Mouse (Mus musculus) kidney, postnatal 0 days (tissue): ENCODE data around the gene Rabepk. TPM values are rescaled to one million over a fixed set of nuclear protein-coding genes. Genes with fewer than 3 reads are reported as not detected.

ENCODE experiments used
- ATAC-seq: fragments of 200-750 bp; cut with Nextera tagmentation; replicated peaks from 2 replicates; pipeline ENCODE4 v1.8.0; 2017; ENCODE audit warnings: low read depth, moderate number of reproducible peaks, moderate TSS enrichment, moderate library complexity; ENCODE audit not compliant: low FRiP score
- DNase-seq: peaks from one replicate; pipeline ENCODE4 v3.0.0-alpha.2; 2016; ENCODE audit warnings: low spot score
- H3K27ac ChIP-seq: fragments of 300-500 bp; sonication (generic); 2 replicates; pipeline ENCODE4 v1.5.1; 2014; ENCODE audit warnings: mild to moderate bottlenecking
- H3K27me3 ChIP-seq: fragments of 300-500 bp; sonication (generic); 2 replicates; pipeline ENCODE4 v1.6.1; 2014; ENCODE audit warnings: low read length, mixed read lengths; ENCODE audit not compliant: insufficient read depth
- H3K36me3 ChIP-seq: fragments of 300-500 bp; sonication (generic); 2 replicates; pipeline ENCODE4 v1.6.1; 2014; ENCODE audit warnings: low read length, mixed read lengths; ENCODE audit not compliant: insufficient read depth
- H3K4me1 ChIP-seq: fragments of 300-500 bp; sonication (generic); replicated peaks from 2 replicates; pipeline ENCODE4 v1.6.1; 2014; ENCODE audit warnings: antibody characterized with exemption, low read length, mixed read lengths; ENCODE audit not compliant: insufficient read depth
- H3K4me2 ChIP-seq: fragments of 300-500 bp; sonication (generic); 2 replicates; pipeline ENCODE4 v1.6.1; 2014; ENCODE audit warnings: mild to moderate bottlenecking, low read length, moderate library complexity, mixed read lengths
- H3K4me3 ChIP-seq: fragments of 300-500 bp; sonication (generic); replicated peaks from 2 replicates; pipeline ENCODE4 v1.5.1; 2014; ENCODE audit warnings: low read depth, low read length
- H3K9ac ChIP-seq: fragments of 300-500 bp; sonication (generic); 2 replicates; pipeline ENCODE4 v1.6.1; 2014; ENCODE audit warnings: low read depth, low read length
- H3K9me3 ChIP-seq: fragments of 300-500 bp; sonication (generic); replicated peaks from 2 replicates; pipeline ENCODE4 v1.6.1; 2016; ENCODE audit warnings: low read length, inconsistent platforms, mixed read lengths
- CTCF ChIP-seq: IDR thresholded peaks from 2 replicates; pipeline ENCODE4 v1.5.1; 2016; ENCODE audit warnings: antibody characterized with exemption, low read depth, mild to moderate bottlenecking, moderate library complexity
- WGBS: fragments of 180-500 bp; shearing (Covaris S2); extraction: QIAGEN DNeasy Blood & Tissue Kit; methylation state at CpG from one replicate; pipeline ENCODE4 v1.1.7; 2014; 5-methylcytosine and 5-hydroxymethylcytosine counted together
- polyA plus RNA-seq: library from polyadenylated mRNA; unstranded; fragments of >200 nt; fragmentation: Nextera tagmentation; extraction: Ambion mirVana; gene quantifications from 2 replicates; pipeline ENCODE4 v1.2.1, GENCODE M21; 2015

The Rabepk gene
- polyA plus RNA-seq, 1 experiment from 2014 or later, result 33.3 TPM

- 88% methylated on average over 4 of the region's 4 CpGs for WGBS
- Histone ChIP-seq H3K4me1 (no peaks in the 10 kb centered on the region), H3K4me3 (no peak overlapping the region), H3K9ac (no peak overlapping the region), H3K36me3 (no peaks in the 10 kb centered on the region), H3K4me2 (no peak overlapping the region), H3K27me3 (no peaks in the 10 kb centered on the region), H3K27ac (no peak overlapping the region), H3K9me3 (no peaks in the 10 kb centered on the region)
- ATAC-seq (no peak), DNase-seq (no peak)
- TF ChIP-seq CTCF, result no peak
These were observed 51.2 kb downstream of the Rabepk start for GRCm38 (mm10) chr2:34748479-34748878.

- WGBS, result 93% methylated on average over 2 of the region's 2 CpGs
- H3K4me1 ChIP-seq, result no peaks in the 10 kb centered on the region
- no peak overlapping the region for H3K4me3 ChIP-seq
- H3K36me3 ChIP-seq, result no peaks in the 10 kb centered on the region
- DNase-seq (no peak), ATAC-seq (no peak)
- no peak for TF ChIP-seq CTCF
- no peak overlapping the region for H3K27ac ChIP-seq
- H3K27me3 ChIP-seq, result no peaks in the 10 kb centered on the region
- H3K9ac ChIP-seq, result no peak overlapping the region
- no peaks in the 10 kb centered on the region for H3K9me3 ChIP-seq
- no peak overlapping the region for H3K4me2 ChIP-seq
These were observed 54.0 kb downstream of the Rabepk start for GRCm38 (mm10) chr2:34745673-34746072.

- no peaks in the 10 kb centered on the region for H3K36me3 ChIP-seq
- H3K4me3 ChIP-seq, result no peak overlapping the region
- ATAC-seq, result no peak
- no peaks in the 10 kb centered on the region for H3K9me3 ChIP-seq
- H3K27ac ChIP-seq, result no peak overlapping the region
- H3K9ac ChIP-seq, result no peak overlapping the region
- H3K4me1 ChIP-seq, result no peaks in the 10 kb centered on the region
- no peak overlapping the region for H3K4me2 ChIP-seq
- 92% methylated on average over 8 of the region's 8 CpGs for WGBS
- TF ChIP-seq CTCF, result no peak
- no peak for DNase-seq
- H3K27me3 ChIP-seq, result no peaks in the 10 kb centered on the region
These were observed 55.2 kb downstream of the Rabepk start for GRCm38 (mm10) chr2:34744476-34744875.

GRCm38 (mm10) chr2:34742675-34743074 lies 57.0 kb downstream of the Rabepk start:
- WGBS, result 88% methylated on average over 8 of the region's 8 CpGs
- no peak overlapping the region for H3K4me3 ChIP-seq
- no peaks in the 10 kb centered on the region for H3K9me3 ChIP-seq
- H3K9ac ChIP-seq, result no peak overlapping the region
- TF ChIP-seq CTCF, result no peak
- DNase-seq (no peak), ATAC-seq (no peak)
- H3K4me2 ChIP-seq, result no peak overlapping the region
- no peak overlapping the region for H3K27ac ChIP-seq
- H3K4me1 ChIP-seq, result no peaks in the 10 kb centered on the region
- H3K36me3 ChIP-seq, result no peaks in the 10 kb centered on the region
- H3K27me3 ChIP-seq, result no peaks in the 10 kb centered on the region

- H3K4me1 ChIP-seq, result no peaks in the 10 kb centered on the region
- H3K27me3 ChIP-seq, result no peaks in the 10 kb centered on the region
- H3K36me3 ChIP-seq, result no peaks in the 10 kb centered on the region
- ATAC-seq (no peak), DNase-seq (no peak)
- H3K9me3 ChIP-seq, result no peaks in the 10 kb centered on the region
- no peak for TF ChIP-seq CTCF
- H3K4me2 ChIP-seq, result no peak overlapping the region
- no peak overlapping the region for H3K9ac ChIP-seq
- 94% methylated on average over 12 of the region's 12 CpGs for WGBS
- H3K4me3 ChIP-seq, result no peak overlapping the region
- H3K27ac ChIP-seq, result no peak overlapping the region
These were observed 58.1 kb downstream of the Rabepk start for GRCm38 (mm10) chr2:34741390-34742159.

GRCm38 (mm10) chr2:34739684-34740391 lies 59.9 kb downstream of the Rabepk start:
- Histone ChIP-seq H3K4me1 (no peaks in the 10 kb centered on the region), H3K9ac (no peak overlapping the region), H3K27ac (no peak overlapping the region), H3K9me3 (no peaks in the 10 kb centered on the region), H3K27me3 (no peaks in the 10 kb centered on the region), H3K4me2 (no peak overlapping the region), H3K4me3 (no peak overlapping the region), H3K36me3 (no peaks in the 10 kb centered on the region)
- 63% methylated on average over 1 of the region's 1 CpGs for WGBS
- ATAC-seq, result no peak
- DNase-seq, result no peak
- TF ChIP-seq CTCF, result no peak
